In the genomic region with DNA sequence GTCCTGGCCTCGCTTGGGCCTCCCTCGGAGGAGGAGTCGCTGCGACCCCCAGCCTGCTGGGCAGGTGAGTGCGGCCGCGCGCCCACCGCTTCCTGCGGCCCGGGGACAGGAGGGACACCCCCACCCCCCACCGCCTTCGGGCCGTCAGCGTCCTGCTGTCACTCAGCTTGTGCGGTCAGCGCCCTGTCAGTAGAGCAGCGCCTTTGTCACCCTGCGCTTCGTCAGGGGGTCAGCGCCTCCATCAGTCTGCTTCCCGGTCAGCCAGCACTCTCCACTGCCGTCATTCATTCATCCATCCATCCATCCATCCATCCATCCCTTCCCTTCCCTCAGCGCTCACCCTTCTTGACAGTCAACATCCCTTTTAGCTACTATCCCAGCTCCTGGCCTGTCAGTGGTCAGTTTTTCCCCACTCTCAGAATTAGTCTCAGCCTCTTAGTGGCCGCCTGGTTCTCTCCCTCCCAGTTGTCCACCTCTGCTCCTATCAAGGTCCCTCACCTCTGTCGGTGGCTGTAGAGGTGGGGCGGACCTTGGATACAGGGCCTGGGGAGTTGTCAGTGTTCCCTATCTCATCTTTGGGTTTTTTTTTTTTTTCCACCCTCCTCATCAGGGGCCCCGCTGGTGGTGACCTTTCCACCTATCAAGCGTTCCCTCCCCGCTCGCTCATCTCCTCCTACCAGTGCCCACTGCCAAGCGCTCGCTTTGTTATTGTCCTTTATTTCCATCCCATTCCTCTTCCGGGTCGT, we compare ENCODE assay signal across 7 mouse cellular contexts. TPM values are rescaled to one million over a fixed set of nuclear protein-coding genes. Genes with fewer than 3 reads are reported as not detected.
DNase-seq lines count a peak whose midpoint lies in the region; ATAC-seq lines count a peak whose summit lies in the region.

No protein-coding gene starts in this region.

- H3K9me3 ChIP-seq in kidney, embryonic 15.5 days (replicated peaks): peaks cover 3% of the 10 kb centered on the region; the same call in 1 of the 2 replicates

- peak overlapping the region; percentile 93 for H3K27ac ChIP-seq in kidney, embryonic 15.5 days

- ATAC-seq in kidney, embryonic 15.5 days (replicated peaks; ENCODE audit: low FRiP score): peak; percentile 29

- H3K4me1 ChIP-seq in kidney, embryonic 15.5 days: peaks cover 20% of the 10 kb centered on the region

- H3K4me3 ChIP-seq in kidney, embryonic 15.5 days (replicated peaks): peak overlapping the region; percentile 92

- WGBS in kidney, embryonic 15.5 days: 1% methylated on average over 35 of the region's 35 CpGs

- H3K4me2 ChIP-seq in kidney, embryonic 15.5 days: peak overlapping the region; percentile 67

- peak overlapping the region; percentile 95 for H3K9ac ChIP-seq in kidney, embryonic 15.5 days

- DNase-seq in thymus, postnatal 14 days: peak; percentile 20
- no peak for DNase-seq in thymus, postnatal 0 days (ENCODE audit: low spot score)
- DNase-seq in c-Kit-negative CD71-positive TER-119-positive erythroid progenitor cells, embryonic 14.5 days (ENCODE audit: low read depth, low spot score): peak; percentile 54
- peak; percentile 12 to 22 for DNase-seq in frontal cortex, postnatal 25 days (ENCODE audit: low spot score in 2 of 2)
- DNase-seq in lung, postnatal 14 days: peak; percentile 35
- DNase-seq in right cerebral cortex, postnatal 4 days: peak; percentile 12

- H3K27me3 ChIP-seq in kidney, embryonic 15.5 days: no peaks in the 10 kb centered on the region

- peaks cover 16% of the 10 kb centered on the region for H3K36me3 ChIP-seq in kidney, embryonic 15.5 days

RNA-seq across cellular contexts. Expression of gene Ppp6r2, which starts 0.5 kb away (rescaled TPM):
- polyA plus RNA-seq in thymus, postnatal 0 days (2015; fragmentation: Nextera tagmentation; extraction: Ambion mirVana): 30.8 and 38.2 TPM in 2 replicates
- polyA plus RNA-seq in kidney, embryonic 15.5 days (2015; fragmentation: Nextera tagmentation; extraction: Ambion mirVana): 22.7 and 26.9 TPM in 2 replicates

RNA-seq across cellular contexts. Expression of gene Dennd6b, which starts 15.6 kb away (rescaled TPM):
- 13.5 and 14.2 TPM in 2 replicates for polyA plus RNA-seq in thymus, postnatal 0 days (2015; fragmentation: Nextera tagmentation; extraction: Ambion mirVana)
- 17.0 and 19.2 TPM in 2 replicates for polyA plus RNA-seq in kidney, embryonic 15.5 days (2015; fragmentation: Nextera tagmentation; extraction: Ambion mirVana)

RNA-seq across cellular contexts. Expression of gene Plxnb2, which starts 31.3 kb away (rescaled TPM):
- polyA plus RNA-seq in thymus, postnatal 0 days (2015; fragmentation: Nextera tagmentation; extraction: Ambion mirVana): 19.0 and 19.4 TPM in 2 replicates
- polyA plus RNA-seq in kidney, embryonic 15.5 days (2015; fragmentation: Nextera tagmentation; extraction: Ambion mirVana): 138 and 160 TPM in 2 replicates
